Mouse (Mus musculus): Measurements from ENCODE around the gene 9330161L09Rik.
"Not testable (repeated sequence)": the region's sequence is repeated elsewhere in the genome, so short reads cannot be mapped to it uniquely, and the experiment has no call there.

The 9330161L09Rik gene

DNA sequence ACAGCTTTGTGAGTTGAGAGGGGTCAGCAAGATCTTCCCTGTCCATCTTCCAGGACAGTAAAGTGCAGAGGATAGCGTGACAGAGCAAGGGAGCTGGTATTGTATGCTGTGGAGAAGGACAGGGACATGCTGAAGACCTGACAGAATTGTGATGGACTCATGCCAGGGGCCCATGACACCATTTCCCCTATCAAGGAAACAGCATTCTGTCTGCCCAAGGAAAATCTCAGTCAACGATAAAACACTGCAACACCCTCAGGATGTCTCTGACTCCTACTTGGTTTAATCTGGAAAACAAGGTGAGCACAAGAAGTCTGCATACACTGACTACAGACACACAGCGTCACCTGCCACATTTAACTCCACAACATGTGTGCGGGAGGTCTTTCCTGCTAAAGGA lies at the start of gene 9330161L09Rik:
Gene 9330161L09Rik, minus strand, starts transcription at position 101 of the 400 bp plus-strand sequence.
- no peak for DNase-seq (ENCODE audit: low read depth)

DNA sequence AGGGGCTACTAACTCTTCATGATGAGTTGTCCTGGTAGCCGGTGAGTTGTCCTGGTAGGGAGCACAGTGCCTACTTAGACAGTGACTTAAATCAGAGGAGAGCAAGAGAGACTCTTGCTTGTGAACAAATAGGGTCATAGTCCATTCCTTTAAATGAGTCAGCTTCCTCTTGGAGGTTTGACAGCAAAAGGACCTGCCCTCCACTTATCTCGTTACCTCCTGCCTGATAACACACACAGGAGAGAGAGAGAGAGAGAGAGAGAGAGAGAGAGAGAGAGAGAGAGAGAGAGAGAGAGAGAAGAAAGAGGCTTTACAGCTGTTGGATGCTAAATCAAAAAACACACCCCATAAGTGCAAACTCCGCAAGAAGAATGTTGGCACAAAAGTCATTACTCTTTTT lies 49.5 kb upstream of the 9330161L09Rik start, which contains the start of gene Ifi27l2b:
Gene Ifi27l2b, minus strand, starts transcription at position 84 of the 400 bp plus-strand sequence.
- DNase-seq (ENCODE audit: low read depth): no peak

DNA sequence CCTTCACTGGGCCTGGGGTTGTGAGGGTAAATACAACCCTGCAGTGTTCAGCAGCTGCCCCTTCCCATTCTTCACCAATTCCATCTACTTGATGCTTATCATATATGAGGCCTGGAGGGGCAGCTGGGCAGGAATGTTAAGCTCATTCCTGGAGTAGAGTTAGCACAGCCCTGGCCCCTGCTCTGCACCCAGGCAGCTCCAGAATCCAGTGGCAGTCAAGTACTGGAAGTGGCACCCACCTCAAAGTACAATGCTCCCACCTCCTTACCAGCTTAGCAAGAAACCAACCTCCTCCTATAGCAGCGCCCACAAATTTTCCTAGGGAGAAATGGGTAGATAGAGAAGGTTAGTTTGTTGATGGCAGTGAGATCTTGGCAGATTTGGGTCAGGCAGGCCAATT lies 49.1 kb upstream of the 9330161L09Rik start:
- DNase-seq (ENCODE audit: low read depth): not testable (repeated sequence)

DNA sequence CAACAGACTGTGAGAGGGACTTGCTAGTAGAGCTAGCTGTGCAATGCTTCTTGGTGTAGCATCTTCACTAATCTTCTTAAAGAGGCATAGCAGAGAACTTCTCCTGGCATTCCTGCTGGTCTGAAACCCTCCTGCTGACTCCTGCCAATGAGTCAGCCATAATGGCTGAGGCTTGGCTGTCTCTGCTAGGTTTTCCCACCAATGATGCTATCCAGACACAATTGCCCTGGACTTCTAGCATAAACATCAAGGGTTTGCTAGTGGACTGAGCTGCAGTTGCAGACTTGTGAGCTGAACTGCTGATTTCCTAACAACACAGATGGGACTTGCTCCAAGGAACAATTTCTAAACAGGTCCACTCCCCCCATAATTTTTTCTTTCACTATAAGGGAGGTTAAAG lies 45.7 kb upstream of the 9330161L09Rik start:
- DNase-seq (ENCODE audit: low read depth): peak; percentile 70

DNA sequence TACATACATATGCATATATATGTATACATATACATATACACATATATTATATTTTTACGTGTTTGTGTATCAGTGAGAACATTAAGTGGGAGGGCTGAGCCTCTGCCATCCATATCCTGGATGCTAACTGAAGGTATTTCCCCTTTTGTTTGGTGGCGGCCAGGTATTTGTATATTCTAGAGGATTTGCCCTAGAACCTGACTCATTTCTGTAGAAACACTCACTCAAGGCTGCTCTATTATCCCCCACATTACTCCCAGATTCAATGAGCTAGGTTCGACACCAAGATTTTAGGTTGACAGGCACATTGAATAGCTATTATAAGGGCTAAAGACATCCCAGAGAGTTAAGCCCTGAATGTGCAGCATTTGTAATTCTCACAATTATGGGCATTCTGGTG lies 37.4 kb upstream of the 9330161L09Rik start:
- no peak for DNase-seq (ENCODE audit: low read depth)

DNA sequence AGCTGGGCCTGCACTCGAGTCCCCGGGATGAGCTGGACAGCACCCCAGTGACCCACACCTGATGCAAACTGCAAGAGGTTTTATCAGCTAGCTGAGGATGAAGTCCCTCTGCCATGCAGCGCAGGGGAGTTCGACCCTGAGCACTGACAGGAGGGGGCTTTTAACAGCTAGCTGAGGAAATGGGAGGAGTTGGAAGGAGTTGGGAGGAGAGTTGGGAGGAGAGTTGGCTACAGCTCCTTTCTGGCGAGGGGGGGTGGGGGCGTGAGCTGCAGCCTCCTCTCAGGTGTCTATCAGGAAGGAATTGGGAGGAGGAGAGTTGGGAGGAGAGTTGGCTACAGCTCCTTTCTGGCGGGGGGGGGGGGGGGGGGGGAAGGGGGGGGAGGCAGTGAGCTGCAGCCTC lies 36.6 kb upstream of the 9330161L09Rik start:
- not testable (repeated sequence) for DNase-seq (ENCODE audit: low read depth)

DNA sequence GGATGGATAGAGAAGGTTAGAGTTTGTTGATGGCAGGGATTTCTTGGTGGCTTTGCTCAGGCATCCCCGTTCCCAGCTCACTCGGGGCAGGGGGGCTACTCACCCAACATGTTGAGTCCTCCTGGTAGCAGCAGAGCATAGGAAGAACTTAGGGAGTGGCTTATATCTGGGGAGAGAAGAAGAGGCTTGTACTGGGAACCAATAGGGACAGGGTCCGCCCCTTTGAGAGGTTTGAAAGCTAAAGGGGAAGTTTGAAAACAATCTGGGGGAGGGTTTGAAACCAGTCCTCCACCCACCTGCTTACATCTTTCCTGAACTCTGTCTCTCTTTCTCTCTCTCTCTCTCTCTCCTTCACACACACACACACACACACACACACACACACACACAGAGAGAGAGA lies 35.9 kb upstream of the 9330161L09Rik start, which contains the start of gene Ifi27l2a:
Gene Ifi27l2a, minus strand, starts transcription at position 157 of the 400 bp plus-strand sequence.
- peak; percentile 10 for DNase-seq (ENCODE audit: low read depth)

DNA sequence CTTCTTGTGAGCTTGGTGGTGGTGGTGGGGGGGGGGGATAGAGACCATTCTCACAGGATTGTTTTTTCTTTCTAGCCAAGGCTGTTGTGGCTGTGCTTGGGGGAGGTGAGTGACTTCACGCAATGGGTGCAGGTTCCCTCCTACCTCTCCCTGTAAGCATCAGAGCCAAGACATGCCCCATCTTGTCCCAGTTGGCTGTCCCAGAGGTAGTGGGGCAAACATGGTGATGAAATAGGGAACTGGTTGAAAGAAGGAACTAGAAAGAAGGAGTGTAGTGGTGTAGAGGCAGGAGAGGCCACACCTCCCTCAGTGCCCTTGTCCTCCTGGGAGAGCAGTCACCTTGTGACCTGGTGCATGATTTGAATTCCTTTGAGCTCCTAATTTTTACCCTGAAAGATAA lies 30.0 kb upstream of the 9330161L09Rik start:
- no peak for DNase-seq (ENCODE audit: low read depth)

DNA sequence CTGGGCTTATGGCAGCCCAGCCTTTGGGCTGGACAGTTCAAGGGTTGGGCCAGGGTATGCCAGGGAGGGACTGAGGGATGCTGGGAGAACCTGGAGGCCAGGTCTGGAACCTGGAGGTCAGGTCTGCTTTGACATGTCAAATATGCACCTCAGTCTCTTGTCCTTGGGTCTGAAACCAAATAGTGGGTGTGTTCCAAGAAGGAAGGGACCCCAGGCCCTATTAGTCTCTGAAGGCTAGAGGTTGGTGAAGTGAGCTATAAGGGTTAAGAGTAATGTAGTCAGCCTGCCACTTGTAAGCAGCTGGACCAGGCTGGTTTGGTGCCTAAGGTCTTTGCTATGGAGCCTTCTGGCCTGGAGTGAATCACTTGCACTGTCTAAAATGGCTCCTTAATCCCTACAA lies 27.2 kb upstream of the 9330161L09Rik start:
- DNase-seq (ENCODE audit: low read depth): no peak

DNA sequence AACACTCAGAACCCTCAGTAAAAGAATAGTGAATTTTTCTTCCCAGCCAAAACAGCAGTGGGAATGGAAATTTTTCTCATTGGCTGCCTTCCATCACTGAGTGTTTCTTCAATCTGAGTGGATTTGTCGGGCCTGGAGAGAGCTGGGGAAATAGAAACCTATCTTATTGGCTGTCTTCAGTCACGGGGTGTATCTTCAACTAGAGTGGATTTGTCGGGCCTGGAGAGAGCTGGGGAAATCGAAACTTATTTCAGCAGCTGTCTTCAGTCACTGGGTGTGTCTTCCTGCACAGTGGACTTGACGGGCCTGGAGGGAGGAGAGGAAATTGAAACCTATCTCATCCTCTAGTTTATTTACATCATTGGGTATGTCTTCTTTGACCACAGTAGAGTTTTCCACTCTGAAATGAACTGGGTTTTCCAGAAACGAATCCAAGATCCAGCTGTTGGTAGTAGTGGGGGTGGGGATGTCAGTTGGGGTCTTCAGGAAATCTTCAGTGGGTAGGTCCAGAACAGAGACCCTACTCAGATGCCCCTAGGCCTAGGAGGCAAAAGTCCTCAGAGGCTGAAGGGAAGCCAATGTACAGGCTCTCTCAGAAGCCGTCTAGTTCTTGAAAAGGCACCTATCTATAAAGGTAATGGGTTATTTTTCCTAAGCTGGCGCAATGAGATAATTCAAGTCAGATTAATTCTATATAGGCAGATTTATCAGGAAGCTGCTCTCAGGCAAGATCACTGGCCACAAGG lies 26.5 kb upstream of the 9330161L09Rik start, which contains the start of gene Ifi27:
Gene Ifi27, plus strand, starts transcription at position 226 of the 746 bp plus-strand sequence.
- peak; percentile 92 for DNase-seq (ENCODE audit: low read depth)

DNA sequence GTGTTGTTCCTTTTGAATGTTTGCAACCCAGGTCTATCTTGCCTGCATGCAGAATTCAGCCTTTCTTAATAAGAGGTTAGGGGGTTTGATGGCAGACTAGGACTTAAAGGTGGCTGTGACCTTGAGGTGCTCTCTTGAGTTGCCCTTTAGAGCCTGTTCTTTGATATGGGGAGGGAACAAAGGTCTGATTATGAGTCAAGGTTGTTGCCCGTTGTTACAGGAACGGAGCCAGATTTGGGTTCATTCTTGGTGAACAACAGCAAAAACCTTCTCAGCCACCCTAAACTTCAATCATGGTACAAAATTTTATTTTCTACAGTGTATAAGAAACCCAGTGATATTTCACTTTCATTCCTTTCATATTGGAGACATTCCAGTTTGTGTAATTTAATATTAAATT lies 25.8 kb upstream of the 9330161L09Rik start:
- peak; percentile 38 for DNase-seq (ENCODE audit: low read depth)

DNA sequence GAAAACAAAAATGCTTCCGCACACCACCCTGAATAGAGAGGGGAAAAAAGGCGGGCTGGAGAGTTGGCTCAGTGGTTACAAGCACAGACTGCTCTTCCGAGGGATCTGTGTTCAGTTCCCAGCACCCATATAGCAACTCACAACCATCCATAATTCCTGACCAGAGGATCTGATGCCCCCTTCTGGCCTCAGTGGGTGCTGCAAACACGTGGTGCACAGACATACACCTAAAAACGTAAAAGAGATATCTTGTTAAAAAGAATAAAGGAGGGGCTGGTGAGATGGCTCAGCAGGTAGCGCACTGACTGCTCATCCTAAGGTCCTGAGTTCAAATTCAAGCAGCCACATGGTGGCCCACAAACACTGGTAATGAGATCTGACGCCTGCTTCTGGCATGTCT lies 19.1 kb upstream of the 9330161L09Rik start:
- no peak for DNase-seq (ENCODE audit: low read depth)

DNA sequence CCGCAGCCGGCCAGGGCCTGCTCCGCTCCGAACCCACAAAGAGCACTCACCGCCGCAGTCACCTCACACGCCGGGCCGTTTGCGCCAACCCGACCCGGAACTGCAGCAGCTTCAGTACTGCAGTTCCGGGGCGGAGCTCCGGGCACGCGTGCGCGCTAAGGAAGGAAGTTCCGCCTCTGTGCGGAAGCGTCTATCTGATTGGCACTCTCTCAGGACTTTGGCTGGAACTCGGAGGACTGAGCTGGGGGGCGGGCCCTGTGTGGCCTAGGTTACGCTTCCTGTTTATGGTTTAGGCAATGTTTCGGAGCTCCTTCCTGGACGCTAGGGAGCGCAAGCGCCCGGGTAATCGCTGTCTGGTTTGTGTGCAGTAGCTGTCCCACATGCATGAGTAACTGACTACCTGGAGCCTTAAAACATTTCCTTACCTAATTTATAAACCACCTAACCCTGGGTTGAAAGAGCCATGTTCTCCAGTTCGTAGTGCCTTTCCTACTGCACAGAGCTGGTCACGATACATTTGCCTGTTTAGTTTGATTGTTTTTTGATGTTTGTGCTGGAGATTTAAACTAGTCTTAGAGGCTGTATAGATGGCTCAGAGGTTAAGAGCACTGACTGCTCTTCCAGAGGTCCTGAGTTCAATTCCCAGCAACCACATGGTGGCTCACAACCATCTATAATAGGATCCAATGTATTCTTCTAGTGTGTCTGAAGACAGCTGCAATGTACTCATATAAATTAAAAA lies 18.3 kb upstream of the 9330161L09Rik start, which contains the start of gene Ddx24:
Gene Ddx24, minus strand, starts transcription at position 102 of the 742 bp plus-strand sequence.
- DNase-seq (ENCODE audit: low read depth): peak; percentile 99

DNA sequence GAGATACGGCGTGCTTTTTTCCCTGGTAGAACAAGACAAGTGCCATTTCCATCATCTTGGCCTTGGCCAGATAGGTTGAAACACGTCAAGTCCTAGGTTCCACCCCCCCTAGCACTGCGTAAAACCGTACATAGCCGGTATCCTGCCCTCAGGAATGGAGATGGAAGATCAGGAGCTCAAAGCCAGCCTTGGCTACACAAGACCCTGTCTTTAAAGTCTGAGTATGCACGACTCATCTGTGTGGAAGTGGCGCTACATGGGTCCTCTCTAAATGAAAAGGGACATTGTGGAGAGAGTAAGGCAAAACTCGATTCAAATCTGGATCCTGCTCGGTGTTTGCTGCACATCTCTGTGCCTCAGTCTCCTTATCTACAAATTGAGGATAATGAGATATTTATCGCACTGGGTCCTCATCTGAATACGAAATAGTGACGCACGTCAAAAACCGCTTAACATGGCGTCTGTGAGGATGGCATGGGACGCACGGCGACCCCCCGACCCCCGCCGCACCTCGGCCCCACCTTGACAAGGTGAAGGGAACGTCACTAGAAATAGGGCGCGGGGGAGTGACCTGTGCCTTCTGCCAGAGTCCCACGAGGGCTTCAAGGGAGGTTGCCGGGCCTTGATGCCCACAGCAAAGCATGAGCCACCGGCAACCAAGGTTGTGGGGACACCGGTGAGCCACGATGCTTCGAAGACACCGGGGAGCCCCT lies 17.6 kb upstream of the 9330161L09Rik start:
- DNase-seq (ENCODE audit: low read depth): no peak

DNA sequence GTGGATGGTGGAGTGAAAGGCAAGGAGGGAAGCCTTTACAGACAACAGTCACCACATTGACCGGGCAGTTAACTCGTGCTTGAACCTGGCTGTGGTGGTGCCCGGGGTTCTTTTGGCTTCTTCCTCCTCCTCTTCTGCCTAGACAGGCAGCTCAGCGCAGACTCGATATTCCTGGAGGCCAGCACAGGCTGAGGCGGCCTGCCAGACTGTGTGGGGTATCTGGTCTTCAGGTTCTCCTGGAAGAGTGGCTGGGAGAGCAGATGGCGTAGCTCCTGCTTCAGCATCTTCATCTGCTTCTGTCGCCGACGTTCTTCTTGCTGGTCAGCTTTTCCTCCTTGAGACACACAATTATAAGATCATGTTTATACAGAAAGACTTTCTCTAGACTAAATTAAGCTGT lies 524 bp upstream of the 9330161L09Rik start:
- DNase-seq (ENCODE audit: low read depth): no peak

DNA sequence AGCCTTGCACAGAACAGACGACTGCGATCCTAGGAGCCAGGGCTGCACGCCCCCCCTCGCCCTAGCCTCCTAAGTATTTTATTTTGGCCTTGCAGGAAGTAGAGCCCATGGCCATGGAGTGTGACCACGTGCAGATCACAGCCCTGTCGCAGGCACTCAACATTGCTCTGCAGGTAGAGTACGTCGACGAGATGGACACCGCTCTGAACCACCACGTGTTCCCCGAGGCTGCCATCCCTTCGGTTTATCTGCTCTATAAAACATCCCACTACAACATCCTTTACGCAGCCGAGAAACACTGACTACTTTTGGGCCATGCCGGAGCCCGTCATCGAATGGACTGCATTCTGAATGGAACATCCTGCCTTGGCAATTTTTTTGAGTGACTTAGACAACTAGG lies 3.5 kb downstream of the 9330161L09Rik start:
- no peak for DNase-seq (ENCODE audit: low read depth)

DNA sequence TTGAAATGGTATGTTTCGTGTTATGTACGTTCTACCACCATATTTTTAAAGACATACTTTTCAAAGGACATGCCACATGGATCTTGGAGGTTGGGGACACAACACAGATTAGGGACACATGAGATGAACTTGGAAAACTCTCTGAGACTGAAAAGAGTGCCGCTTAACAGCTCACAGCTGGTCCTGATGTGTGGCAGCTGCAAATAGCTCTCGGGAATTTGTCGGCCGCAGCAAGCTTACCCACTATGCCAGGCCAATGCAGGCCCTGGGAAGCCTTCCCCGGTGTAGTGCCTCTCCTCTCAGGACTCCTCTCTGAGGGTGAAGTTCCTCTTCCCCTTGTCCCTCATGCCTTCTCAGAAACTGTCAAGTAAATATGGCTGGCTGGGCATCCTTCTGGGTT lies 10.9 kb downstream of the 9330161L09Rik start:
- DNase-seq (ENCODE audit: low read depth): no peak

DNA sequence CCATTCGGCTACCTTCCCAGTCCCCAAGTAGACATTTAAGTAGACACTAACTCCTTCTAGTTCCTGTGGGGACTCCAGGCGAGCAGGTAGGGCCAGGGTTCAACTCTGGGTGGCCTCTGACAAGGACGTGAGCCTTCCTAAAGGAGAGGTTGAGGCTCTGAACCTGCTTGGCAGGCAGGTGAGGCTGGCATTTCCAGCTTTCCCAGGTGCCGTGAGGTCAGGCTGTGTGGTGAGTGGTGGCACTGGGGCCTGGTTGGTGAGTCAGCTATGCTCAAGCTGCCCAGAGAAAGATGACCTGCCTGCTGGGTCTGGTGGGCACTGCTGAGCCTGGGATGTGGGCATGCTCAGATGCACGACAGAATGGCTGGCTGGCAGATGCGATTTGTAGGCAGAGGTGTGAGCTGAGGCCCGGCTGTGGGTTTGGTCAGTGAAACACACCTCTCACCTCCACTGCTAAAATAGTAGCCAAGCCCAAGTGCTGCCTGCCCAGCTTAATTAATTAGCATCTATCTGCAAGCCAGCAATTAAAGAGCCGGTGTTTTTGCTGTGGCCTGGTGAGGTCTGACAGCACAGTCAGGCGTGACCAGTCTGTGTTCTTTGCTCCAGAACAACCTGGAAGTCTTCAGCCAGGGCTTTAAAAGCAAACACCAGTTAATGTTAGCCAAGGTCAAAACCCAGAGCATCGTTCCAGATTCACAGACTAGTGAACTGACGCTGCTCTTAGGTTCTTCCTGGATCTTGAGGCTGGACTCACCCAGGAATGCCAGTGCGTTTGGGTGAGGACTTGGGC lies 11.9 kb downstream of the 9330161L09Rik start:
- no peak for DNase-seq (ENCODE audit: low read depth)

DNA sequence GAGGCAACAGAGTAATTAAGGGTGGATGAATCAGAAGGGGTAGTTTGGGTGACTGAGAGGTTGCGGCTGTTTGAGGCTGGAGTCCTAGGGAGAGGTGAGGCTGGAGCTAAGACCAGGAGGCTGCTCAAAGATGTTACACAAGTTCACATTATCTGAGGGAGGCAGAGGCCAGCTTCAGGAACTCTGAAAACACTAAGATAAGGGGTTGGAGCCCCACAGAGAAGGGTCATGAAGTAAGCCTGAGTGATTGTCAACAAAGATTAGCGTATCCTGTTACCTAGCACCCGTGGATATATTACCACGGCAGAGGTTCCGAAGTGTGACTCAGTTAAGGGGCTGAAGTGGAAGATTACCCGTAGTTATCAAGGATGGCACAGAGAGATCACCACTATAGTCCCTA lies 14.1 kb downstream of the 9330161L09Rik start:
- no peak for DNase-seq (ENCODE audit: low read depth)

DNA sequence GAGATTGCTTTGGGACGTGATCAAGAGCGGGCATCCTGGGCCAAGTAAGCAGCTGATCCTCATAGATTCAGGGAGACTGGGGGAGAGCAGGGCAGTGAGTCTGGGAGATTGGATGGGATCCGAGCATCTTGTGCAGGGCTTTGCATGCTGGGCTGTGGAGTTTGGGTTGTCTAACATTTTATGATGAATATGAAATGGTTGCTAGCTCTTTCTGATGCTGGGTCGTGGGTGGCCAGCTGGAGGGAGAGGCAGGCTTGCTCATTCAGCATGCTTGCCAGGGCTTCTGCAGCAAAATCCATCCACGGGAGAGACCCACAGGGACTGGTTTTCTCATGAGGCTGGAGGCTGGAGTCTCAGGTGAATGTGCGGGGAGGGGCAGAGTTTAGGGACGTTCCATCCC lies 16.5 kb downstream of the 9330161L09Rik start:
- DNase-seq (ENCODE audit: low read depth): no peak

DNA sequence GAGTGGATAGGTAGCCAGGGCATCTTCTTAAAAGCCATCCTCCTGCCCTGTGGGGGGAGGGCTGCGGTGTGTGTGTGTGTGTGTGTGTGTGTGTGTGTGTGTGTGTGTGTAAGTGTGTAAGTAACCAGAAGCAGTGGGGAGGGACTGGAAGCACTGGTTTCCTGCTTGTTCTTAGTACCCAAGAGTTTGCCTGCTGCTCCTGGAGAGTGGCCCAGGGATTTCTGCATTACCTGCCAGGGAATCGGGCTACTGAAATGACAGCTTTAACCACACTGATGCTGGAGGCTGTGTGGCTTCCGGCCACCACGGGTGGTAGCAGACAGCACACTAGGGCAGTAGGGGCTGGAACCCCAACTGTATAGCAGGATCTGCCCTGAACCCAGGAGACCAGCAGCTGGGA lies 17.6 kb downstream of the 9330161L09Rik start:
- DNase-seq (ENCODE audit: low read depth): no peak

DNA sequence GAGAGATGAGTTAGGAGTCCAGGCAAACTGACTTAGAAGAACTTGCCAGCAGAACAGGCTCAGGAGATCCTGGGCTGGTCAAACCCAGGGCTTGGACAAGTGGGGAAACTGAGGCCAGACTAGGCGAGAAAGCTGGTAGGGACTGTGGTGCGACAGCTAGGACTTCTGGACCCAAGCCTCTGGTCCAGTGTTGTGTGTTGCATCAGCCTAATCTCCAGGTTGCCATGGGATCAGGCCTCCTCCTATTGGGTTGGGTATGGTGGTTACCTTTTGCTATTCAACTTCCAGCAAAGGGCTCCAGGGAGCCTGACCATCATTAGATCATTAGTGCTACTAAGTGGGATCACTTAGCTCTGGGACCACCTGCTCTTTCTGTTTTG lies 18.3 kb downstream of the 9330161L09Rik start:
- DNase-seq (ENCODE audit: low read depth): peak; percentile 32
